Mouse (Mus musculus) forelimb bud, embryonic 11.5 days (tissue): ENCODE results near the gene Gm47429.
"Not testable (repeated sequence)": the region's sequence is repeated elsewhere in the genome, so short reads cannot be mapped to it uniquely, and the experiment has no call there.

ENCODE experiments used
- DNase-seq: peaks from one replicate; pipeline ENCODE4 v3.0.0-alpha.2; 2012; ENCODE audit warnings: low read depth, low spot score

Gene Gm47429

DNA sequence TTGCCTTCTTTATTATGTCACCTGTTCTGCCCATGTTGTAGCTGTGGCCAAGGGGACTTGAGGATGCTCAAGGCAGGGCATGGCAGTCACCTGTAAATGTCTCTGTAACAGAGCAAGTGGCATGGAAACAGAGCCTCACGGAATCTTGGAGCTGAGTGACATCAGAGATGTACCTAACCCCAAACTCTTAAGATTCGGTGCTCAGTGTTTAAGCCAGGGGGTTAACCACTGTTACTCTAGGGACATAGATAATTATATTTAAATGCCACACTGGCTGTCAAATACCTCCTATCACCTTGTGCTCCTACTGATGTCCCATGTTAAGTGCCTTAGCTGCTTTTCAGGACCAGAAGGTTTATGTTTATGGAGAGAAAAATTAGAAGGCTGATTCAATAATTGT lies at the start of gene Gm47429:
Gm47429 (minus strand) TSS at position 101 of the 400 bp plus-strand sequence.
- DNase-seq, result no peak

DNA sequence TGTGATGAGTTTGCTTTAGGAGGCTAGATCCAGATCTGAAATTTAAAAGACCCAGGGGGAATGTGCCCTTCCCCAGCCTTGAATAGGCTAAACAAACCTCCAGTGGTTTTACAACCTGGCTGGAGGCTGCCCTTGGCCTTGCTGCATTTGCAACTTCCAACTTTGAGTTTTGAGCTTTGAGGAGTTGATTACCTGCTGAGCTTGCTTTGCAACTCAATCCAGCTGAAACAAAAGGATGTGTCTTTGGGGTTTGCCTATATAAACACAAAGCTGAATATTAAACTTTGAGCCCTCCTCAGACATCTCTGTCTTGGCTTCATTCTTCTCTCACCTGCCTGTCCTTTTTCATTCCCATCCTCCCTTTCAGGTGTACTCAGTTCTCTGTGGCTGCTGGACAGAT lies 44.8 kb upstream of the Gm47429 start:
- not testable (repeated sequence) for DNase-seq

DNA sequence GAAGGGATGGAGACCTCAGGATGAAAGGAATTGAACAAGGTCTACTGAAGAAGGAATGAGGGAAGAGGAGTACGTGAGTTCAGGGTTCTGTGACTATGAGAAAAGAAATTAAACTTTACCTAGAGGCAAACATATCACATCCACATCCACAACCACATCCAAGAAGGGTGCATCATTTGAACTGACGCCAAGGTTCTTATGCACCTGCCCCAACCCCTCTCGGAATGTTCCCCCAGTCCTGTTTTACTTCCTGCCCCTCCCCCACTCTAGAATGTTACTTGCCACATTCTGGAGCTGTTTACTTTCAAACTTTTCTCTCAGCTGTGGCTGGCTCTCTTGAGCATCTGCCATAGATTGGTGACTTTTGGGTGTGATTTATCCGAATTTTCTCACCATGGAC lies 23.3 kb upstream of the Gm47429 start, which contains the start of gene Nutm2:
Nutm2 (plus strand) TSS at position 301 of the 400 bp plus-strand sequence.
- no peak for DNase-seq

DNA sequence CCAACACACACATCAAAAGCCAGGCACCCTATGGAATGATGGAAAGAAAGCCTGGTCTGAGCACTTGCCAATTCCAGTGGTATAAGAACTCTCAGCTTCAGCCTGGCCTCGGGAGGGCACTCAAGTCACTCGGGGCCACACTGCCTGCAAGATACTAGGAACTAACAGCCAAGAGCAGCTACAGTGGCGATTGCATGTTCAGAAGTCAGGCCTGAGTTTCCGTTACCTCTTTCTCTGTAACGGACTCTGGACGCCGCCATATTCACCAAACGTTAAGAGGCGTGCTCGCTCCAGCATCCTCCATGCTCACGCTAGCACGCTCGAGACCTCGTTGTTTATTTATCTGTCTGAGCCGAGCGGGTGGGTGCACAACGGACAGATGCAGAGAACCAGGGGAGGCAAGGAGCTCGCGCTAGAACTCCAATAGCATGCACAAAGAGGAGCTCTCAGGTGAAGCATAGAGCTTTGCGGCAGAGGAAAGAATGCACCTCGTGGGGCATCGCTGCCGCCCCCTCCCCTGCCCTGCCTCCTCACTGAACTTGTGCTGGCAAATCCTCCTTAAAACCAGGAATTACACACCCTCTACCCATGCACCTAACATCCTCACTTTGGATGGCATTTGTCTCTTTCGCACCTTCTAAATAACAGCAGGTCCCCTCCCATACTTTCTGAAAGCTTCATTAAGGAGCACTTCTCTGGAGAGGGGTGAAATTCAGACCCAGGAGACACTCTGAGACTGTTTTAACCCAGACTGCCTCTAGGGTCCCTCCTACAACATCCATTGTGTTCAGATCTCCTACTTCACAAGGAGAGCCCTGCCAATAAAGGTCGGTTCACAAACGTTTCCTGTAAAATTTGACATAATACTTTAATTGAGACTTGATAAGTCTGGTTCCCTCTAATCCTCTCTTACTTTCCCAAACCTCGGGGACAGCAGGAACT lies 21.2 kb upstream of the Gm47429 start:
- no peak for DNase-seq

DNA sequence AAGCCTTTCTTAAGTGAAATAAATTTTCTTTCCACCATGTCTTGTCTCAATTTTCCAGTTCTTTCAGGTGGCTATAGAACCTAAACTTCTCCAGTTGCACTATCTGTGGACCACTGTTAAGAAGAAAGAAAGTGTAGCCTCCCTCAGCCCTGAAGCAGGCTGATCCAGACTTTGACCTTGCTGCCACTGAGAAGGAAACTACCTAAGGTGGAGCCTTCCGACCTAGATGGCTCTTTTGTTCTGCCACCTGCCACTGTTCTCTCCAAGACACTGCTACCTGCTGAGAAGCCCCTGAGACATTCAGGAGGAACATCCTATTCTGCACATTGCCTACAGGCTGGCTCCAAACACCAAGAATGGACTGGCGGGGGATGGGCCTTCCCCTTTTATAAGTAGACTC lies 16.7 kb upstream of the Gm47429 start:
- DNase-seq, result not testable (repeated sequence)

DNA sequence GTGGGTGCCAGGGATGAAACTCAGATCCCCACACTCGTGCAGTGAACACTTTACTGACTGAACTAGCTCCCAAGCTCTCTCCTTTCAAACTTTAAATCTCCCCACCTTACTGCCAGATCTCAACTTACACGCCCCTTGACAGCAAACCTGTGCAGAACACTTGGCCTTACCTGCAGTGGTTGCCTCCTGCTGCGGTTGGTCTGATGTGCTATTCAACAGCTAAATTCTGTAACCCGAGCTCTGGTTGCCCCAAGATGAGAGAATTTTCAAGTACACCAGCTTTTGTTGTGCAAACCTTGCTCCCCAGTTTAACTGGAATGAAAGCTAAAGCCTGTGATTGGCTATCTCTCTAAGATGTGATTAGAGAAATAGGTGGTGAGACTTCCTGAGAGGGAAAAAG lies 9.7 kb upstream of the Gm47429 start:
- no peak for DNase-seq

DNA sequence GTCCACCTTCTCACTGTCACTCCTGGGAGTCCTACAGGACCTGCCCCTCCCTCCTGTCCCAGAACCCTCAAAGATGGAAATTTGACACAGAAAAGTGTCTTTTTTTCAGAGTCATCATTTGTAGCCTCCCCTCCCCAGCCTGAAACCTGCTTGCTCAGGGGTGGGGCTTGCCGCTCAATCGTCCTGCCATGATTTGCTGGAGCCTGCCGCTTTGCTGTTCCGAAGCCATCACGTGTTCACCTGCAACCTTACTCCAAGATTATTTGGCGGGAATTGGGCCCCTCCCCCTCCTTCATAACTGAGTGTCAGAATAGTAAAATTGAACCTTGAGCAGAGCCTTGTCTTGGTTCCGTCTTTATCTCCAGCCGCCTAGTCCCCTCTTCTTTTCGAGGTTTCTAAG lies 8.6 kb upstream of the Gm47429 start:
- not testable (repeated sequence) for DNase-seq

DNA sequence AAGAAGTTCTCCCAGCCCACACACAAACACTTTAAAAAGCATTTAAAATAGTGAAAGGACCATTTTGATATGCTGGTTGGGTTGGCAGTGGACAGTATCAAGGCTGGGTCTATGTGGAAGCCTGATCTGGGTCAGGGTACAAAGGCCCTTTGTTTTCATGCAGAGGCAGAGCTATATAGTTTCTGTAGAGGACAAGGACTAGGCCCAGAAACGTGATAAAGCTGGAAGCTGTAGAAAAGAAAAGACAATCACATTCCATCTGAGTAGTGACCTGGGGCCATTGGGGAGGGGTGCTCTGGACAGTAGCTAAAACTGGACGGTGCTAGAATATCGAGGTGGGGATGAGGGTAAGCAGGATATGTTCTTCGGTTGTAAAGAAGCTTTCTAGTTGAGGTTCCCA lies 1.5 kb upstream of the Gm47429 start:
- DNase-seq, result no peak

DNA sequence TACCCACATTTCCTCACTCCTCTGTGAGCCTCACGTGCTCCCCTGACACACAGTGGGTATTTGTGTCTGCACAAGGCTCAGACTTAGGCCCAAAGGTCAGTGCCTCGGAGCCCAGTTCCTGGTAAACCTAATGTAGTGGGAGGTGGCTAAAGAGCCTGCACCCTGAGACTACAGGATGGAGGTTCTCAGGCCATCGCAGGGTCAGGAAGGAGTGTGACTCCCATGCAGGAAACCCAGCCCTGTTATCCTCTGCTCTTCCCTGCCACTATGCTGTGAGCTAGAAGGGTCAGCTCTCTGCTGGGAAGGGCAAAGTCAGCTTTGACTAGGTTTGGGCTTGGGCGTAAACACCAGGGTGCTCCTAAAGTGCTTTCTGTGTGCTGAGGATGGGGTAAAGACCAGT lies 17.0 kb downstream of the Gm47429 start:
- DNase-seq, result no peak

DNA sequence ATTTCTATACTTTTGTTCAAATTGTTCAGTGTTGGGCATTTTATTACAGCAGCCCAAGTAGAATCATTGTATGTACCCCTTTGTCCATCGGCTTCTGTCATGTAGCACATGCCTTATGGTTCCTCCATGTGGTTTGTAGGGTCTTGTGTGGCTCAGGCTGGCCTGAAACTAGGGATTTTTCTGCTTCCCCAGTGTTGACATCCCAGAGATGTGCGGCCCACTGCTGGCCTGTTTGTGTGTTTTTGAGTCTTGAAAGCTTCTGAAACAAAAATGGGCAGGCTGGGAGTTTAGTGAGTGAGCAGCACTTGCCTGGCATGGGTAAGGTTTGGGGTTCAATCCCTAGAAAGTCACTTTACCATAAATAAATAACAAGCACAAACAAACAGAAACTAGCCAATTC lies 19.2 kb downstream of the Gm47429 start:
- DNase-seq, result no peak

DNA sequence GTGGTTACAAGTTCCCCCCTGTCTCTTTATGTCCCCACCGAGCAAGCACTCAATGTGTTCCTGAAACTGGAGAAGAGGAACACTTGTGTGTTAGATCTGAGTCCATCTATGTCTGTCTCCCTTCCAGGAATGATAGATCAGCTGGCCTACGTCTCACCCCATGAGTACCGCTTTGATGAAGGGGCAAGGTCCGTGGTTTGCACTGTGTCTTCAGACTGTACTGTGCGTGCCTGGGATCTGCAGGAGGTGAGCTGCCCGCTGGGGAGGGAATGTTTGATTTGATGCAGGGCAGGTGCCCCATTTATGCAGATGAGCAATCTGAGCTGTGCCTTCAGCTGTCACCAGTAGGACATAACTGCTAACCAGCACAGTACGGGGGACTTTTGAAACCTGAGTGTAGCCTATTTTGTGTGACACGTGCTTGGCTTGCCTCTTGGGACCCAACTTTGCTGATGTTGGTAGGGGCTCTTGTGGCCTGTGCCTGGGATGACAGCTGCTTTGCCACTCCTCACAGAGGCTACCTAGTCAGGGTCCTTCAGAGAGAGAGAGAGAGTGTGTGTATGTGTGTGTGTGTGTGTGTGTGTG lies 20.0 kb downstream of the Gm47429 start:
- DNase-seq, result no peak

DNA sequence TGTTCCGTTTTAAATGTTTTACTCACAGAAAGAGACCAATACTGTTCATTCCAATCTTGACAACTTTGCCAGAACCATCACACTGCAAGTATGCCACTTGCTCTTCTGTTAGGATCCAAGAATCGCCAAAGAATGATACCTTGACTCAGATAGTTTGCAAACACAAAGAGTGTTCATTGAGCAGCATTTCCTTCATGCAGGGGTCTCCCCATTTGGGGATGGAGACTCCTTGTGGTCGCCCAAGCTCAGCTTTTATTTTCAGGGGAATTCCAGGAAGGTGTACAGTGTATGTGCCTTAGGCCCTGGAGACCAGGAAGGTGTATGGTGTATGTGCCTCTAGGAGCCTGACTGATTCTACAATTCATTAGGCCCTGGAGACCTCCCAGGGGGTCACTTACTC lies 25.3 kb downstream of the Gm47429 start:
- no peak for DNase-seq

DNA sequence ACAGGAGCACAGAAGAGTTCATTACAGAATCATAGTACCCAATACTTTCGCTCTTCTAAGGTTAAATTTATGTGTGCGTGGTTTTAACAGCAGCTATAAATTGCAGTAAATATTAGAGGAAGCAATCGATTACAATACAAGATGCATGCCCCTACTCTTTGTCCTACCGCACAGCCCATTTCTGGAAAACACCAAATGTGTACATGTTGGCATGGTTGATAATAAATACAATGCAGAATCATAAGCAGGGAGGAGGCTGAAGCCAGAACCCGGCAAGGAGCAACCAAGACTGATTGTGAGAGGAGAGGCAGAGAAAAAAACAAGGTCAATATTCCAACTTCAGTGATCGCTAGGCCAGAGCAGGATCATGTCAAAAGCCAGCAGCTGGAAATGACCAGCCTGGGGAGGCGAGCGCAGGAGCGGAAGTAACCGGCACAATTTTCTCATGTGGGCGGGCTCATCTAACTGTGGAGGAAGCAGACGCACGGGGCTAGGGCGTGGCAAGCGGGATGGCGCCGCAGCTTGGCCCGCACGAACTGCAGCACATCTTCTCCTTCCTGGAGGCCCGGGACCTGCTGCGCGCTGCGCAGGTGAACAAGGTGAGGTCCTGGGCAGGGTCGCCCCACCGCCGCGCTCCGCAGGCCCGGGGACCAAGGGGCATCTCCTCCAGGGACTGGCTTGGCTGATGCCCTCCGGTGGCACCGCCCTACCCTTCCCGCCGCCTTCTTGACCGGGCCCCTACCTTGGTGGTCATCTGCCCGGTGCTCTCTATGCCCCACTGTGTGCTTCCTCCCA lies 26.1 kb downstream of the Gm47429 start, which contains the start of gene Fbxw17:
Fbxw17 (plus strand) TSS at position 476 of the 795 bp plus-strand sequence.
- peak; percentile 64 for DNase-seq
